Mouse (Mus musculus) thymus, adult 18-20 months (tissue): ENCODE measurements around the gene Nmd3.

Experiments used
- DNase-seq, 2 experiments: peaks; one replicate each; pipeline ENCODE4 v3.0.0; 2022; ENCODE audit warnings: mixed read lengths in 2 of 2

Nmd3 gene

GRCm38 (mm10) chr3:69763630-69764565, 42.1 kb downstream of the Nmd3 start:
- DNase-seq: no peak

DNA sequence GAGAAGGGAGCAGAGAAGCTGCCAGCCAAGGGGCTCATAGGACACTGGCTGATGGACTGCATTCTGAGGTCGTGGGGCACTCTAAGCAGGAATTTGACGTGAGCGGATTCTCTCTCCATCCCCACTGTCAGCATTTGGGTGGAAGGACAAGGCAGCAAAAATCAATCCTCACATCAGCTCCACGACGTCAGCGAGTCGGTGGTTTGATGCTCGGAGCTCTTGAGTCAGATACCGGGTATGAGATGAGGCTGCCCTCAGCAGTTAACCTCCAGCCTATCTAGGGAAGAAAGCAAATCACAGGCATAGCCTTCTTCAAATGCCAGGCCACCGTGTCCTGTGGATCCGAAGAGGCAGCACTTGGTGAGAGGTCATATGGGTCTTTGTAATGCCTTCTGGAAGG, 43.4 kb downstream of the Nmd3 start:
- DNase-seq: no peak

GRCm38 (mm10) chr3:69769150-69769549, 47.4 kb downstream of the Nmd3 start:
- DNase-seq: no peak

DNA sequence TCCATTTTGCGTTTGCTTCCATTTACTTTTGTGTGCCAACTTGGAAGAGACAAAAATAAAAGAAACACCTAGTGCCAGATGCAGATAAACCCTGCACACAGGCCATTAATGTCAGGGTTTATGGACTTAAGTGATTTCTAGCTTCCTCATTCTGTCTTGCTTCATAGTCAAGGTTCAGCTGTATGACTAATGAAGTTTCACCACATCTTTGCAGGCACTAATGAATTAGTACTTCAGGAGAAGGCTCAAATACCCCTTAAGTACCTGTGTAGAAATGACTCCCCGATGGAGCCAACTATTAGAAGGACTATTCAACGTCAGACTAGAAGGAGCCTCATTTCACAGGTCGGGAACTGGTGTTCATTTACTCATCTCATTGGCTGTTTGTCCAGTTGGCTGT, 51.6 kb downstream of the Nmd3 start:
- DNase-seq: no peak

- DNase-seq: no peak
Measured at GRCm38 (mm10) chr3:69779246-69779796, 57.5 kb downstream of the Nmd3 start.

- no peak for DNase-seq
Measured at GRCm38 (mm10) chr3:69792823-69793417, 71.1 kb downstream of the Nmd3 start.

DNA sequence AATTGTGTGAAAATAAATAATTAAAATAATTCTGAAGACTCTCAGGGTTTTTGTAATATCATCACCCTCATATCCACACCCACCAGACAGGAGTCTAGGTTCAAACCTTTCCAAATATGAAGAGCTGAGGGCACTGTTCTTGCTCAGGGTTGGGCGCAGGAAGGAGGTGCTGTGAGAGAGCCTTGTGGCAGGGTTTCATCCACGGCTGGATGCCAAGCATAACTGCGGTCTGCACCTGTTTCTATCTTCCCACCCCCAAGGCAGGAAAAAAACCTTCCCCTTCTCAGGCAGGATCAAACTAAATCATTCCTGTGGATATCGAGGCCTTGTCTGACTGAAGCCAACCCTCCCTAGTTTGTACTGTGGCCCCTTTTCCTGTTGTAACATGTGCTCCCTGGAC, 75.7 kb downstream of the Nmd3 start:
- DNase-seq: no peak

- no peak for DNase-seq
Measured at GRCm38 (mm10) chr3:69797969-69798368, 76.2 kb downstream of the Nmd3 start.

DNA sequence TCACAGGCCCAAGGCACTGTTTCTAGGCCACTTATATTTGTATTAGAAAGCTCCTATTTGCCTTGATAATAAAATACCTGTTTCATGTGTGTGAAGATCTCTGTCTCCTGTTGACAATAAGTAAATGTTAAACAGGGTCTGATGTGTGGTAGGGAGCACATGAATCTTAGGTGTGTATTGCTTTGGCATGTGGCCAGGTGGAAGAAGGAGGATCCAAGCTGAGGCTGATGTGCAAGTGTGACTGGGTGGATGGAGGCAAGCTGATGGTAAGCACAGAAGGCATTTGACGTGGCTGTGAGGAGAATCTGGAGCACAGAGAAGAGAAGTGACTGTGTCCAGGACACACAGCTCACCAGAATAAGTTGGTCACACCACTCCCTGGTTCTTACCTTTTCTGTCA, 77.3 kb downstream of the Nmd3 start:
- no peak for DNase-seq

GRCm38 (mm10) chr3:69800829-69801384, 79.1 kb downstream of the Nmd3 start:
- DNase-seq: no peak

GRCm38 (mm10) chr3:69803137-69803536, 81.4 kb downstream of the Nmd3 start:
- no peak for DNase-seq
